Mouse (Mus musculus): ENCODE results near the gene Cacng5. TPM values are rescaled to one million over a fixed set of nuclear protein-coding genes. Genes with fewer than 3 reads are reported as not detected.
A peak's percentile ranks its signal among the peaks of the same experiment; 100 is the strongest.

Gene Cacng5
- polyA plus RNA-seq, 1 experiment from 2014 or later, result 0.63 TPM

DNA sequence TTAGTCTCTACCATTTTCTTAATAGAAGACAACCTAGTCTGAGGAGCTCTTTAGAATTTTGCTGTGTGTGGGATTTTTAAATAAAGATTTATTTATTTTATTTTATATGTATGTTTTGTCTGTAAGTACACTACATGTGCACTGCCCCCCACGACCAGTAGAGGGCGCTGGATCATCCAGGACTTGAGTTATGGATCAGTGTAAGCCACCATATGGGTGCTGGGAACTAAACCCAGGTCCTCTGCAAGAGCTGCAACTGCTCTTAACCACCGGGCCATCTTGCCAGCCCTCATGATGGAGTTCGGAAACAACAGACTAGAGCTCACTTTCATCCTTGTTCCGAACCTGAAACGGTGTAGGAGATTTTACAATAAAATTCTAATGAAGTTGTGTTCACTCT lies 42.1 kb downstream of the Cacng5 start:
- 69% methylated on average over 6 of the region's 6 CpGs for WGBS
- no peaks in the 10 kb centered on the region for H3K36me3 ChIP-seq
- no peak overlapping the region for H3K4me3 ChIP-seq (replicated peaks)
- no peaks in the 10 kb centered on the region for H3K27me3 ChIP-seq (replicated peaks)
- no peak overlapping the region for H3K9ac ChIP-seq
- no peaks in the 10 kb centered on the region for H3K4me1 ChIP-seq (replicated peaks)
- no peak overlapping the region for H3K4me2 ChIP-seq (replicated peaks)
- ATAC-seq, result no peak
- no peak overlapping the region for H3K27ac ChIP-seq
- H3K9me3 ChIP-seq, result no peaks in the 10 kb centered on the region

DNA sequence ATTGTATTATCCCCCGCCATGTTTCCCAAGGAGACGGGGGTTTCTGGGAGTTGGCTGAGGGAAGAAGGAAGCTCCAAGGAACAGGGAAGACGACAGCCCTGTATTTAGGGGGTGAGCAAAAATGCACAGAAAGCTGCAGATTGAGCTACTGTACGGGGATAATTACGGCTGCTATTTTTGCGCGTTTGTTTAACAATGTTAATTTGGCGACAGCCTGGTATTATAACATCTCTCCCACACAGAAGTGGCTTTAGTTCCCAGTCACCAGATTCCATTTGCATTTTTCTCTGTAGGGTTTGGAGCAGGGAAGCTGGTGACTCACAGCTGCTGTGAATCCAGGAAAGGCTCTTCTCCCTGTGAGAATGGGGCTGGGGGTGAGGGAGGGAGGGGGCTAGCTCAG lies 47.3 kb downstream of the Cacng5 start:
- Histone ChIP-seq H3K4me3 (replicated peaks) (no peak overlapping the region), H3K4me2 (replicated peaks) (no peak overlapping the region), H3K4me1 (replicated peaks) (no peaks in the 10 kb centered on the region), H3K27me3 (replicated peaks) (no peaks in the 10 kb centered on the region), H3K9me3 (no peaks in the 10 kb centered on the region), H3K9ac (no peak overlapping the region), H3K27ac (no peak overlapping the region), H3K36me3 (no peaks in the 10 kb centered on the region)
- 72% methylated on average over 8 of the region's 8 CpGs for WGBS
- ATAC-seq, result no peak

DNA sequence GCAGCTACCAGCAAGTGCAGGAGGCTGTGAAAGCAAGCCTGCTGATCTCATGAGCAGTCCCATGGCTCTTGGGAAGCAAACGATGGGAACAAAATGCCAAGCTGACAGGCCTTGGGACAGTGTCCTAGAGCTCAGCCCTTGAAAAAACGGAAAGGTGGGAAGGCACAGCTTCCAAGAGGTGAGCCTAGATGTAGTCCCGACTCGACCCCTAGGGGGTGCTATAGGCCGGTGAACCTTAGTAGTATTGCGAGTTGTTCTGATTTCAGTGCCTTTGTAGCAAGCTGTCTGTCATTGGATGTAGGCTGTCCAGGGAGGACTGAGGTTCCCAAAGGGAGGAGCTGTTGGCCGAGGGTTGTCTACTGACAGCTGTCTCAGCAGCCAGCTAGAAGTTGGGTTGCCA lies 49.7 kb downstream of the Cacng5 start:
- H3K4me3 ChIP-seq (replicated peaks), result no peak overlapping the region
- no peaks in the 10 kb centered on the region for H3K4me1 ChIP-seq (replicated peaks)
- ATAC-seq, result no peak
- H3K9ac ChIP-seq, result no peak overlapping the region
- no peaks in the 10 kb centered on the region for H3K9me3 ChIP-seq
- H3K36me3 ChIP-seq, result no peaks in the 10 kb centered on the region
- WGBS, result 26% methylated on average over 7 of the region's 7 CpGs
- no peak overlapping the region for H3K27ac ChIP-seq
- no peaks in the 10 kb centered on the region for H3K27me3 ChIP-seq (replicated peaks)
- H3K4me2 ChIP-seq (replicated peaks), result no peak overlapping the region

DNA sequence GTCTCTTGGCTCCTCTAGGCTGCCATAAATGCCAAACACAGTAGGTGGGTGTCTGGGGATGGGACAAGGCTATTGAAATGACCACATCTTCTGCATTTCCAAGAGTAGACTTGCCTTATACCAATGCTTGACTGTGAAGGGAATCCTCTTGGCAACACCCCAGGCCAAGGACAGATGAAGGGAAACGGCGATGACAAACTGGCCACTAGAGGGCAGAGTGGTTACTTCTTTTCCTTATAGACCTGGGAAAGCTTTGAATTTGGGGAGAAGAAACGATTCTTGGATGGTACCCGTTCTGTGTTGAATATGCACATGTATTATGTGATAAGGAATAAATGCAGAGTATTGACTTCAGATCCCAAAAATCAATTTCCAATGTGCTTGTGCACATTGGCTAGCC lies 50.8 kb downstream of the Cacng5 start:
- WGBS, result 7% methylated on average over 4 of the region's 4 CpGs
- no peaks in the 10 kb centered on the region for H3K36me3 ChIP-seq
- no peaks in the 10 kb centered on the region for H3K9me3 ChIP-seq
- no peak overlapping the region for H3K4me3 ChIP-seq (replicated peaks)
- no peaks in the 10 kb centered on the region for H3K4me1 ChIP-seq (replicated peaks)
- H3K27me3 ChIP-seq (replicated peaks), result no peaks in the 10 kb centered on the region
- H3K27ac ChIP-seq, result no peak overlapping the region
- peak; percentile 49; the same call in 1 of the 2 replicates for ATAC-seq
- H3K9ac ChIP-seq, result no peak overlapping the region
- no peak overlapping the region for H3K4me2 ChIP-seq (replicated peaks)

DNA sequence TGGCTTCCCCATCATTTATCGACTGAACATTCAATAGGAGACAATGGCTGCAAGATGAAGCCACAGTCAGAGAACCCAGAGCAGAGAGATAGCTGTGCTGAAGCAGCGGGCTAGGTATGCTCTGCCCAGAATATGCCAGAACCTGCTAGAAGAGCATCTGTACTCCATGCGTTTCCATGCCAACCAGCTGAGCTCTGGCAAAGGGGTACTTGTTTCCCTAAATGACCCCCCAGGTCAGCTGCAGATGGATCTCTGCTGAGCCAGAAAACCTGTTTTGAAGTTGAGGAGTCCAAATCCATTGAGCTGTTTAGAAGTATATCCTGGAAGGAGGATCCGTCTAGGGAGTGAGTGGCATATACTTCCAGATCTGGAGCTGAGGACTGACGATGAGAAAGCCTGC lies 53.1 kb downstream of the Cacng5 start:
- no peaks in the 10 kb centered on the region for H3K27me3 ChIP-seq (replicated peaks)

DNA sequence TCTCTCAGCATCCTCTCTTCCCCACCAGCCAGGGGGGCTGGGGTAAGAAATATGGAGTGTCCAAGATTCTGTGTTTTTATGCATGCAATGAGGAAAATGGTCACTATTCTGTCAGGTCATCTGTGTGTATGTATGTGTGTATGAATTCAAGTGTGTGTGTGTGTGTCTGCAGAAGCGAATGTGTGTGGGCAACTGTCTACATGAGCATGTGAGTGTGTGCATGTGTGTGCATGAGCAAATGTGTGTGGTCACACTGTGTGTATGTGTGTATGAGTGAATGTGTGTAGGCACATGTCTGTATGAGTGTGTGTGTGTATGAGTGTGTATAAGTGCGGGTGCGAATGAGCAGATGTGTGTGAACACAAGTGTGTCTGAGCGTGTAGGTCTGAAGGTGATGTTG lies 55.0 kb downstream of the Cacng5 start:
- ATAC-seq, result no peak
- no peaks in the 10 kb centered on the region for H3K36me3 ChIP-seq
- H3K27me3 ChIP-seq (replicated peaks), result no peaks in the 10 kb centered on the region
- no peaks in the 10 kb centered on the region for H3K9me3 ChIP-seq
- H3K27ac ChIP-seq, result no peak overlapping the region
- H3K4me2 ChIP-seq (replicated peaks), result no peak overlapping the region
- no peaks in the 10 kb centered on the region for H3K4me1 ChIP-seq (replicated peaks)
- H3K9ac ChIP-seq, result no peak overlapping the region
- WGBS, result 97% methylated on average over 4 of the region's 4 CpGs
- no peak overlapping the region for H3K4me3 ChIP-seq (replicated peaks)

More for the DNA sequence above, 53.1 kb downstream of the Cacng5 start:
- ATAC-seq, result no peak
- no peak overlapping the region for H3K4me3 ChIP-seq (replicated peaks)
- WGBS, result 74% methylated on average over 5 of the region's 5 CpGs
- H3K36me3 ChIP-seq, result no peaks in the 10 kb centered on the region
- H3K9me3 ChIP-seq, result no peaks in the 10 kb centered on the region
- no peak overlapping the region for H3K4me2 ChIP-seq (replicated peaks)
- H3K4me1 ChIP-seq (replicated peaks), result no peaks in the 10 kb centered on the region
- no peak overlapping the region for H3K27ac ChIP-seq
- H3K9ac ChIP-seq, result no peak overlapping the region

DNA sequence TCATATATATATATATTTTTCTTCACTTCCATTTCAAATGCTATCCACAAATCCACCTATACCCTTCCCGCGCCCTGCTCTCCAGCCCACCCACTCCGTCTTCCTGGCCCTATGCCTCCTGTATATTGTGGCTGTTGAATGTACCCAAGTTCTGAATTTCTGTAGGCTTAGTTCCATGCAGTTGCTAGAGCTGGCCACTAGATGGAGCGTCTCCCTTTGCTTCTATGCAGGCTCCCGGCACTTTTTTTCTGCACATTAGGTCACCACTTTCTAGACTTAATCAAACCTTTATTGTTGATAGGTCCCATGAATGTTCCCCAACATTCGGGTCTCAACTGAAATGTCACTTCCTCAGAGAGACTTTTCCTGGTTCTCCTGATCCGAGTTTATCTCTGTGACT lies 55.6 kb downstream of the Cacng5 start:
- Histone ChIP-seq H3K4me2 (replicated peaks) (no peak overlapping the region), H3K36me3 (no peaks in the 10 kb centered on the region), H3K4me1 (replicated peaks) (no peaks in the 10 kb centered on the region), H3K4me3 (replicated peaks) (no peak overlapping the region), H3K27ac (no peak overlapping the region), H3K27me3 (replicated peaks) (no peaks in the 10 kb centered on the region), H3K9me3 (no peaks in the 10 kb centered on the region), H3K9ac (no peak overlapping the region)
- no peak for ATAC-seq
- 24% methylated on average over 7 of the region's 7 CpGs for WGBS

DNA sequence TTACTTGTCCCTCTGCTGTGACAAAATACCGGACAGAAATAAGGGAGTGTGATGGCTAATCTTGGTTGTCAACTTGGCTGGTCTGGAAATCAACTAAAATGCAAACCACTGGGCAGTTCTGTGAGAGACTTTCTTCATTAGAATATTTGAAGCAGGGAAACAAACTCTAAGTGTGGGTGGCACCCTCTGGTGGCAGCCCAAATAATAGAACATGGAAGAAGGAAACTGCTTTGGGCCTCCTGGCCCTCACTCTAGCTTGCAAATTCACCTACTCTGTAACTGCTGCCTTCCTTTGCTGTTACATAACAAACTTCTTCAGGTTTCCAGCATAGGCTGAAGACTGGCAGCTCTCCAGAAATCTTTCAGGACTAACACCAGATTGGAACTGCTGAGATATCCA lies 61.8 kb downstream of the Cacng5 start:
- Histone ChIP-seq H3K9me3 (no peaks in the 10 kb centered on the region), H3K4me2 (replicated peaks) (no peak overlapping the region), H3K27ac (no peak overlapping the region), H3K4me1 (replicated peaks) (0 out of 2 replicates have a peak, but pooled peaks cover 4% of the 10 kb centered on the region), H3K4me3 (replicated peaks) (no peak overlapping the region), H3K9ac (no peak overlapping the region), H3K27me3 (replicated peaks) (no peaks in the 10 kb centered on the region), H3K36me3 (no peaks in the 10 kb centered on the region)
- 29% methylated on average over 1 of the region's 1 CpGs for WGBS
- ATAC-seq, result no peak

DNA sequence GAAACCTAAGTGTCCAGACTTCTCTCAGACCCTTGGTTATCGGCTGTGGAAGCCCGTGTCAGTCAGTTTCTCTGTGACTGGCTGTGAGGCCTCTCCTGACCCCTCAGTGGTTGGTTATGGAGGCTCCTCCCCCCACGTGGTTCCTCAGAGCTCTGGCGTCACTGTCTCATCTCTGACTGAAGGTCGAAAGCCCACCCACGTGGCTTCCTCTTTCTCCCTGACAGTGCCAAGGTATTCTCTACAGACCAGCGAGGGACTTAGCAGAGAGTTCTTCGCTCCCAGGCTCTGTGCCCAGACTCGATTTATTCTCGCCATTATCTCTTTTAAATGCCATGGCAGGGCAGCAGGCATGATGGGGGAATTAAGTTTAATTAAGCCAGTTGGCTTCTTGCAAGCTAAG lies 65.2 kb downstream of the Cacng5 start:
- Histone ChIP-seq H3K36me3 (no peaks in the 10 kb centered on the region), H3K27ac (no peak overlapping the region), H3K27me3 (replicated peaks) (no peaks in the 10 kb centered on the region), H3K9ac (no peak overlapping the region), H3K4me2 (replicated peaks) (no peak overlapping the region), H3K9me3 (no peaks in the 10 kb centered on the region), H3K4me3 (replicated peaks) (no peak overlapping the region), H3K4me1 (replicated peaks) (0 out of 2 replicates have a peak, but pooled peaks cover 4% of the 10 kb centered on the region)
- WGBS, result 49% methylated on average over 10 of the region's 10 CpGs
- ATAC-seq, result no peak

DNA sequence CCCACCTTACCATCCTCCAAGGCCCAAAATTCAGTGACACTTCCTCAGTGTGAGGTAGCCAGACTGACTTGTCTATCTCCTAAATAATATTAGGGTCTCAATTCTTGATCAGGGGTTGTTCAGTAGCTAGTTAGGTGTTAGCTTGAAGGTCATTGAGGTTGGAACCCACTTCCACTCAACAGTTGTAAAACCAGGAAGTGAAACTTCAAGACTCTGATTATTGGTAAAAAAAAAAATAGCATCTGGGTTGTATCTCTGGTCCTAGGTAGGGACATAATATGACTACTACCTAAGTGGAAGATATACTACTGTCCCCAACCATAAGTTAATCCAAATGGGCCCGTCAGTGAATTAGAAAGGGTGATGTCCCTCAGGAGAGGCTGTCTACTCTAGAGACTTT lies 70.7 kb downstream of the Cacng5 start:
- Histone ChIP-seq H3K27me3 (replicated peaks) (no peaks in the 10 kb centered on the region), H3K9ac (no peak overlapping the region), H3K4me2 (replicated peaks) (no peak overlapping the region), H3K36me3 (no peaks in the 10 kb centered on the region), H3K9me3 (no peaks in the 10 kb centered on the region; the same call in 1 of the 2 replicates), H3K4me1 (replicated peaks) (no peaks in the 10 kb centered on the region), H3K4me3 (replicated peaks) (no peak overlapping the region), H3K27ac (no peak overlapping the region)
- no peak for ATAC-seq
- WGBS, result 83% methylated on average over 1 of the region's 1 CpGs

DNA sequence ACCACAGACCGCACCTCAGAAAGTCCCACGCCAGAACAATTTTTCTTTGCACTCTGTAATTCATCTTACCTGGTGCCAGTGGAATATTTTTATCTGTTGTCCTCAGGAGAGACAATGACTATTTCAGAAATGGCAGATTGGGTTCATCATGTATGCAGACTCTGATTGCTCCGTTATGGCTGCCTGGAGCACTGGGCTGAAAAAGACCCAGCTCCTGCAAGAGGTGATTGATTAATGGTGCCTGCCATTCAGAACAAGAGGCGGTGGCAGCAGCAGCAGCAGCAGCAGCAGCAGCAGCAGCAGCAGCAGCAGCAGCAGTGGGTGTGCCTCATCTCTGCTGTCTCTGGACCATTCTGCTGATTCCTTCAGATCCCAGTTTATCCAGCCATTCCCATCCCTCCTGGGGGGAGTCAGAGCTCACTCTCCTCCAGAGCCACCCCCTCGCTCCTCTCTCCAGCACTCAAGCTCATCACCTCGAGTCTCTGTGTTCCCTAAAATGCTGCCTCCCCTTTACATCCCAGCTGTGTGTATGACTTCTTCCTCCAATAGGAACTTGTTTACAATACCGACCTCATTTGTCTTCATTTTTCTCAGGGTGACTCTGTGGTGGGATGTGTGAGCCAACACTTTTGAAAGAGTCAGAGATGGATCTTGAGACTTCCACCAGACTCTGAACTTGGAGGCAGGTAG lies 81.4 kb downstream of the Cacng5 start:
- Histone ChIP-seq H3K27ac (no peak overlapping the region), H3K4me3 (replicated peaks) (no peak overlapping the region), H3K4me1 (replicated peaks) (no peaks in the 10 kb centered on the region), H3K9ac (no peak overlapping the region), H3K36me3 (no peaks in the 10 kb centered on the region), H3K9me3 (no peaks in the 10 kb centered on the region), H3K27me3 (replicated peaks) (no peaks in the 10 kb centered on the region), H3K4me2 (replicated peaks) (no peak overlapping the region)
- WGBS, result 47% methylated on average over 7 of the region's 7 CpGs
- ATAC-seq, result no peak
